Mouse (Mus musculus) spleen, adult 2 months (tissue): ENCODE data around the gene Akap8.

Experiments used
- CTCF ChIP-seq: fragments of 200-500 bp; IDR thresholded peaks from 2 replicates; pipeline ENCODE4 v1.5.1; 2011; ENCODE audit warnings: mild to moderate bottlenecking, inconsistent platforms; ENCODE audit not compliant: insufficient read depth, insufficient read length, insufficient replicate concordance; ENCODE audit errors: extremely low read depth
- POLR2A ChIP-seq: fragments of 200-500 bp; IDR thresholded peaks from 2 replicates; pipeline ENCODE4 v1.6.1; 2011; ENCODE audit warnings: low read depth, low read length, inconsistent platforms

DNA sequence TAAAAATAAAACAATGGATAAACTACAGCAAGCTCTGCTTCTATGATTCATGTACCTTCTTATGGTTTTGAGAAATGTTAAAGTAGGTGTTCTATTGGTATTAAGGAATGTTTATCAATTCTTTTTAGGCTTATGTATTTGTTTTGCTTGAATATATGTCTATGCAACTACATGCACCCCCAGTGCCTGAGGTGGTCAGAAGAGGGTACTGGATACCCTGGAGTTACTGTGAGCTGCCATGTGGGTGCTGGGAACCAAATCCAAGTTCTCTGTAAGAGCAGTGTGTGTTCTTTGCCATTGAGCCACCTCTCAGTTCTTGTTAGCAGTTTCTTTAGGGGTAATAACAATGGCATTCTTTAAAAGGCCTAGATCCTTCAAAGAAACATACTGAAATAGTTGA is 30.7 kb upstream of the Akap8 start:
- TF ChIP-seq CTCF (no peak), POLR2A (no peak)
